Mouse (Mus musculus) ES-Bruce4 (cell line): ENCODE results near the gene Ano4. TPM values are rescaled to one million over a fixed set of nuclear protein-coding genes. Genes with fewer than 3 reads are reported as not detected.

Experiments used
- H3K27ac ChIP-seq: 2 replicates; pipeline ENCODE4 v1.5.1; 2012; ENCODE audit warnings: low read length, inconsistent platforms; ENCODE audit not compliant: insufficient read depth
- H3K27me3 ChIP-seq: 2 replicates; pipeline ENCODE4 v1.6.1; 2012; ENCODE audit warnings: mild to moderate bottlenecking, low read length, inconsistent platforms; ENCODE audit not compliant: control insufficient read depth, poor library complexity, insufficient read depth, severe bottlenecking
- H3K36me3 ChIP-seq: 2 replicates; pipeline ENCODE4 v1.6.1; 2012; ENCODE audit warnings: inconsistent platforms, mild to moderate bottlenecking, low read length, moderate library complexity; ENCODE audit not compliant: control insufficient read depth, poor library complexity, insufficient read depth, severe bottlenecking
- H3K4me1 ChIP-seq: one replicate; pipeline ENCODE4 v1.8.1; 2011; ENCODE audit warnings: low read length; ENCODE audit not compliant: control insufficient read depth, insufficient read depth
- H3K4me3 ChIP-seq: 2 replicates; pipeline ENCODE4 v1.5.1; 2011; ENCODE audit warnings: low read depth, mild to moderate bottlenecking, low read length
- H3K9ac ChIP-seq: 2 replicates; pipeline ENCODE4 v1.6.1; 2012; ENCODE audit warnings: low read depth, mild to moderate bottlenecking, inconsistent platforms; ENCODE audit not compliant: poor library complexity, severe bottlenecking
- H3K9me3 ChIP-seq: replicated peaks from 2 replicates; pipeline ENCODE4 v1.6.1; 2012; ENCODE audit warnings: mild to moderate bottlenecking, low read length, inconsistent platforms; ENCODE audit not compliant: control insufficient read depth, poor library complexity, insufficient read depth, severe bottlenecking
- CTCF ChIP-seq: IDR thresholded peaks from one replicate; pipeline ENCODE4 v1.8.1; 2011; ENCODE audit warnings: low read depth, low read length
- EP300 ChIP-seq: IDR thresholded peaks from 2 replicates; pipeline ENCODE4 v1.6.1; 2011; ENCODE audit warnings: low read depth, low read length; ENCODE audit not compliant: insufficient read depth
- POLR2A ChIP-seq: IDR thresholded peaks from one replicate; pipeline ENCODE4 v1.8.1; 2011; ENCODE audit warnings: low read length; ENCODE audit not compliant: insufficient read depth
- polyA plus RNA-seq: library from polyadenylated mRNA; stranded (reverse); fragments of >200 nt; gene quantifications from 2 replicates; pipeline ENCODE4 v1.2.4, GENCODE M21; 2011; ENCODE audit warnings: low read depth; ENCODE audit not compliant: missing spikeins, insufficient read depth, insufficient read length

Ano4 gene
- not detected in 2 replicates for polyA plus RNA-seq

GRCm38 (mm10) chr10:89344491-89345195, at the start of gene Ano4:
TSS of gene Ano4 (minus strand) at chr10:89344762.
- Histone ChIP-seq H3K9ac (peak within 1 kb of the TSS; percentile 54), H3K4me3 (peak within 1 kb of the TSS; percentile 43), H3K9me3 (no peaks in the 10 kb centered on the region), H3K27me3 (peaks cover 7% of the 10 kb centered on the region), H3K4me1 (no peaks in the 10 kb centered on the region), H3K36me3 (no peaks in the 10 kb centered on the region), H3K27ac (no peak within 1 kb of the TSS)
- TF ChIP-seq EP300 (no peak), CTCF (no peak), POLR2A (no peak)

DNA sequence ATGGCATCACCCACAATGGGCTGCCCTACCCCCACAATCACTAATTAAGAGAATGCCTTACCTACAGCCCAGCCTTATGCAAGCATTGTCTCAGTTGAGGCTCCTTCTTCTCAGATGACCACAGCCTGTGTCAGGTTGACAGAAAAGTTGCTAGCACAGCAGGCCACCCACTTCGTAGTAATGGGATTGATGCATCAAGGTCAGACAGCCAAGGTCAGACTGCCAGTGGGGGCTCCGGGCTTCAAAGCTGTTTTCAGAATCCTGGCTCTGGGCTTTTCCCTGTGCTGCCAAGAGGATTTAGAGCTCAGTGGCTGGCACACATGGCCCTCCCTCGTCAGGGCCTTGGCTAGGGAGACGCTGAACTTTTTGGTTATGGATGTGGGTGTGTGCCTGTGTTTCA, 48.1 kb upstream of the Ano4 start:
- Histone ChIP-seq H3K27me3 (no peaks in the 10 kb centered on the region), H3K4me3 (no peak overlapping the region), H3K9me3 (no peaks in the 10 kb centered on the region), H3K36me3 (no peaks in the 10 kb centered on the region), H3K9ac (no peak overlapping the region), H3K4me1 (no peaks in the 10 kb centered on the region), H3K27ac (no peak overlapping the region)
- TF ChIP-seq POLR2A (no peak), CTCF (no peak), EP300 (no peak)

- Histone ChIP-seq H3K4me1 (no peaks in the 10 kb centered on the region), H3K27me3 (no peaks in the 10 kb centered on the region), H3K4me3 (no peak overlapping the region), H3K9me3 (no peaks in the 10 kb centered on the region), H3K27ac (no peak overlapping the region), H3K36me3 (no peaks in the 10 kb centered on the region), H3K9ac (no peak overlapping the region)
- TF ChIP-seq EP300, result no peak
- TF ChIP-seq POLR2A, result no peak
- TF ChIP-seq CTCF, result no peak
Observed at GRCm38 (mm10) chr10:89391571-89392163, 47.1 kb upstream of the Ano4 start.

DNA sequence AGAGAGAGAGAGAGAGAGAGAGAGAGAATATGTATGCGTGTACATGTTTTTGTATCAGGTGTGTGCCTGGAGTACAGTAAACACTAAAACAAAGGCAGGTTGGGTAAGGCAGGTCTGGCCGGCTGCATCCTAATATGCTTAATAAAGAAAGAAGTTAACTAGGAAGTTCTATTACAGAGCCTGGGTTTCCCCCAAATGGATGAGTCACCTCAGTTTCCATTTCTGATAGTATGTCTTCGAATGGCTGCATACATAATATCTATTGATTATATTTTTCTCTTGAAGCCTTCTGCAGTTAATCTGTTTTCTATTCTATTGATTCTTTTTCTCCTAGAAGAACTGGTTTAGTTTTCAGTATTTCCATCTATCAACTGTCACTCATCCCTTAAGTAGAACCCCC, 41.9 kb upstream of the Ano4 start:
- H3K9me3 ChIP-seq, result no peaks in the 10 kb centered on the region
- H3K4me1 ChIP-seq, result no peaks in the 10 kb centered on the region
- H3K4me3 ChIP-seq, result no peak overlapping the region
- TF ChIP-seq EP300 (no peak), POLR2A (no peak), CTCF (no peak)
- H3K27me3 ChIP-seq, result no peaks in the 10 kb centered on the region
- H3K27ac ChIP-seq, result no peak overlapping the region
- H3K36me3 ChIP-seq, result no peaks in the 10 kb centered on the region
- no peak overlapping the region for H3K9ac ChIP-seq

DNA sequence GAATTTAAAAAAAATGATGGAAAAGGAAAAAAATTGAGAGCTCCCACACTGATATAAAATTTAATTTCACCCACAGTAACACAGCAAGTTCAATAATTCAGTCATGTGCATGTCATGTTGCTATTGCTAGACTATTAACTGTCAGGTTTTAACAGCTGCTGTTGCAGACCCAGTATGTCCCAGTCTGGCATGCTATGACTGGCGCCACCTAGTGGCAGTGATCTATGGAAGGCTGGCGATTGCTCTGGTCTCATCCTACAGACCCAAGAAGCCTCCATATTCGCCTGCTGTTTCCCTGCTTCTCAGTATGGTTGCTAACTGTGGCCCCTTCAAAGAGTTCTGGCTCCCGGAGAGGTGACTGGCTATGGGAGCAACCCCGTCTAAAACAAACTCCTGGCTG, 38.9 kb upstream of the Ano4 start:
- no peak overlapping the region for H3K9ac ChIP-seq
- no peaks in the 10 kb centered on the region for H3K36me3 ChIP-seq
- no peak overlapping the region for H3K27ac ChIP-seq
- TF ChIP-seq CTCF, result peak; percentile 95
- no peak for TF ChIP-seq POLR2A
- H3K4me3 ChIP-seq, result no peak overlapping the region
- H3K27me3 ChIP-seq, result no peaks in the 10 kb centered on the region
- H3K9me3 ChIP-seq, result no peaks in the 10 kb centered on the region
- no peaks in the 10 kb centered on the region for H3K4me1 ChIP-seq

- TF ChIP-seq CTCF (no peak), EP300 (no peak), POLR2A (no peak)
- H3K9me3 ChIP-seq, result no peaks in the 10 kb centered on the region
- no peak overlapping the region for H3K9ac ChIP-seq
- no peak overlapping the region for H3K27ac ChIP-seq
- no peak overlapping the region for H3K4me3 ChIP-seq
- H3K4me1 ChIP-seq, result no peaks in the 10 kb centered on the region
- H3K36me3 ChIP-seq, result no peaks in the 10 kb centered on the region
- no peaks in the 10 kb centered on the region for H3K27me3 ChIP-seq
Observed at GRCm38 (mm10) chr10:89377750-89378149, 33.2 kb upstream of the Ano4 start.
